Mouse (Mus musculus) CH12.LX (cell line): ENCODE measurements at regions not wholly inside any gene's neighbourhood (a gene's known extent, or its start where the extent isn't known, plus 50 kb on each side); places are given as distances from the start of the nearest gene placed in this dataset.

ENCODE experiments used
- DNase-seq: peaks from one replicate; pipeline ENCODE4 v3.0.0-alpha.2; 2013; ENCODE audit errors: extremely low read depth
- H3K27ac ChIP-seq: 2 replicates; pipeline ENCODE4 v1.5.1; 2012; ENCODE audit warnings: low read depth, mild to moderate bottlenecking, control low read depth, moderate library complexity; ENCODE audit not compliant: insufficient read depth
- H3K27me3 ChIP-seq: replicated peaks from 2 replicates; pipeline ENCODE3; 2012; ENCODE audit warnings: inconsistent platforms
- H3K36me3 ChIP-seq, 2 experiments: replicated peaks in 1 of 2; 2 replicates each; pipeline versions ENCODE3 to v1.6.1; 2012; ENCODE audit warnings: inconsistent platforms in 1 of 2, low read length in 1 of 2, mild to moderate bottlenecking in 1 of 2, mixed read lengths in 1 of 2, moderate library complexity in 1 of 2; ENCODE audit not compliant: control insufficient read depth in 1 of 2, insufficient read depth in 1 of 2
- H3K4me1 ChIP-seq, 2 experiments: 2 replicates each; pipeline ENCODE4 v1.6.1; 2012; ENCODE audit warnings: inconsistent platforms in 1 of 2, moderate library complexity in 1 of 2; ENCODE audit not compliant: insufficient read depth in 2 of 2, control insufficient read depth in 1 of 2
- H3K4me2 ChIP-seq: 2 replicates; pipeline ENCODE4 v1.6.1; 2012; ENCODE audit warnings: low read depth, mild to moderate bottlenecking, control low read depth; ENCODE audit not compliant: poor library complexity, insufficient read depth, severe bottlenecking
- H3K4me3 ChIP-seq, 3 experiments: fragments of 150-350 bp in 1 of 3; sonication (generic) in 1 of 3; replicated peaks in 1 of 3; 2 replicates each; pipeline versions ENCODE3 to v1.5.1; 2011 to 2012; ENCODE audit warnings: low read depth in 2 of 3, low read length in 2 of 3, mild to moderate bottlenecking in 2 of 3, moderate library complexity in 2 of 3, control low read depth in 1 of 3, improper control_type of control experiment in 1 of 3, inconsistent platforms in 1 of 3, mixed read lengths in 1 of 3; ENCODE audit not compliant: poor library complexity in 1 of 3
- H3K79me2 ChIP-seq: replicated peaks from 2 replicates; pipeline ENCODE4 v1.6.1; 2012; ENCODE audit warnings: mild to moderate bottlenecking, moderate library complexity; ENCODE audit not compliant: control insufficient read depth, poor library complexity, insufficient read depth, severe bottlenecking; ENCODE audit errors: extremely low read depth
- H3K9ac ChIP-seq: 2 replicates; pipeline ENCODE4 v1.6.1; 2012; ENCODE audit warnings: low read depth, mild to moderate bottlenecking, control low read depth, moderate library complexity; ENCODE audit not compliant: insufficient read depth
- H3K9me3 ChIP-seq: replicated peaks from 2 replicates; pipeline ENCODE3; 2012; ENCODE audit warnings: low read length, inconsistent platforms, mixed read lengths
- BHLHE40 ChIP-seq: IDR thresholded peaks from 2 replicates; pipeline ENCODE4 v1.6.1; 2011; ENCODE audit warnings: mild to moderate bottlenecking, low read depth, low read length, improper control_type of control experiment
- CTCF ChIP-seq, 2 experiments: IDR thresholded peaks in 1 of 2; conservative IDR thresholded peaks in 1 of 2; 2 replicates each; pipeline ENCODE4 v1.5.1; 2011 to 2012; ENCODE audit warnings: low read depth in 2 of 2, low read length in 2 of 2, improper control_type of control experiment in 1 of 2, inconsistent platforms in 1 of 2, mild to moderate bottlenecking in 1 of 2, moderate library complexity in 1 of 2
- E2F4 ChIP-seq: IDR thresholded peaks from 2 replicates; pipeline ENCODE4 v1.6.1; 2011; ENCODE audit warnings: low read depth, low read length, improper control_type of control experiment; ENCODE audit not compliant: insufficient replicate concordance
- ELF1 ChIP-seq: IDR thresholded peaks from 2 replicates; pipeline ENCODE4 v1.6.1; 2014; ENCODE audit warnings: low read depth, mild to moderate bottlenecking, inconsistent platforms, low read length, improper control_type of control experiment
- ETS1 ChIP-seq: conservative IDR thresholded peaks from 2 replicates; pipeline ENCODE4 v1.6.1; 2012; ENCODE audit warnings: low read depth, mild to moderate bottlenecking, inconsistent platforms, low read length, improper control_type of control experiment, moderate library complexity
- JUN ChIP-seq: IDR thresholded peaks from 2 replicates; pipeline ENCODE4 v1.6.1; 2011; ENCODE audit warnings: low read depth, mild to moderate bottlenecking, low read length, improper control_type of control experiment, moderate library complexity; ENCODE audit not compliant: insufficient read depth
- KAT2A ChIP-seq: IDR thresholded peaks from 2 replicates; pipeline ENCODE4 v1.6.1; 2012; ENCODE audit warnings: low read length, improper control_type of control experiment, inconsistent platforms; ENCODE audit not compliant: insufficient replicate concordance
- MAFK ChIP-seq: IDR thresholded peaks from 2 replicates; pipeline ENCODE4 v1.6.1; 2011; ENCODE audit warnings: low read length, improper control_type of control experiment; ENCODE audit not compliant: insufficient replicate concordance
- MEF2A ChIP-seq: IDR thresholded peaks from 2 replicates; pipeline ENCODE4 v1.6.1; 2014; ENCODE audit warnings: low read depth, mild to moderate bottlenecking, inconsistent platforms, low read length, improper control_type of control experiment, borderline replicate concordance
- MXI1 ChIP-seq: IDR thresholded peaks from 2 replicates; pipeline ENCODE4 v1.6.1; 2011; ENCODE audit warnings: mild to moderate bottlenecking, low read depth, low read length, improper control_type of control experiment
- MYC ChIP-seq: IDR thresholded peaks from 2 replicates; pipeline ENCODE4 v1.6.1; 2011; ENCODE audit warnings: low read depth, mild to moderate bottlenecking, improper control_type of control experiment, low read length
- NELFE ChIP-seq: IDR thresholded peaks from 2 replicates; pipeline ENCODE4 v1.6.1; 2011; ENCODE audit warnings: low read depth, low read length, improper control_type of control experiment
- NRF1 ChIP-seq: IDR thresholded peaks from 2 replicates; pipeline ENCODE4 v1.6.1; 2014; ENCODE audit warnings: low read depth, mild to moderate bottlenecking, inconsistent platforms, low read length, improper control_type of control experiment, moderate library complexity
- POLR2A ChIP-seq: IDR thresholded peaks from 2 replicates; pipeline ENCODE4 v1.6.1; 2011; ENCODE audit warnings: low read depth, mild to moderate bottlenecking, improper control_type of control experiment, low read length
- RAD21 ChIP-seq: IDR thresholded peaks from 2 replicates; pipeline ENCODE4 v1.6.1; 2011; ENCODE audit warnings: low read depth, mild to moderate bottlenecking, low read length, improper control_type of control experiment, moderate library complexity
- SMC3 ChIP-seq: IDR thresholded peaks from 2 replicates; pipeline ENCODE4 v1.6.1; 2011; ENCODE audit warnings: low read depth, low read length, improper control_type of control experiment
- TCF12 ChIP-seq: IDR thresholded peaks from 2 replicates; pipeline ENCODE4 v1.6.1; 2014; ENCODE audit warnings: low read depth, mild to moderate bottlenecking, inconsistent platforms, low read length, improper control_type of control experiment
- UBTF ChIP-seq: IDR thresholded peaks from 2 replicates; pipeline ENCODE4 v1.6.1; 2012; ENCODE audit warnings: low read depth, mild to moderate bottlenecking, inconsistent platforms, low read length, improper control_type of control experiment, moderate library complexity
- ZC3H11A ChIP-seq: IDR thresholded peaks from 2 replicates; pipeline ENCODE4 v1.6.1; 2012; ENCODE audit warnings: low read depth, mild to moderate bottlenecking, inconsistent platforms, low read length, improper control_type of control experiment
- ZKSCAN1 ChIP-seq: IDR thresholded peaks from 2 replicates; pipeline ENCODE4 v1.6.1; 2012; ENCODE audit warnings: low read depth, inconsistent platforms, low read length, improper control_type of control experiment, borderline replicate concordance
- dilution Hi-C: fragments of 300-500 bp; cut with MboI; formaldehyde crosslinking; loops from 2 replicates; pipeline ENCODE4 v1.14.3; 2020; ENCODE audit warnings: low sequenced_read_pairs; ENCODE audit not compliant: extremely low pct_unique_long_range_greater_than_20kb, extremely low pct_ligation_motif_present
- in situ Hi-C: fragments of 300-500 bp; cut with MboI; formaldehyde crosslinking; loops from 3 replicates; pipeline ENCODE4 v1.14.3; 2019; ENCODE audit warnings: low sequenced_read_pairs, low pct_ligation_motif_present, low pct_unique_long_range_greater_than_20kb, mixed read lengths

GRCm38 (mm10) chr17:66246031-66246534 lies 122.8 kb downstream of the Ddx11 start:
- TF ChIP-seq E2F4 (no peak), KAT2A (no peak), ZKSCAN1 (no peak), MYC (no peak), MXI1 (no peak), NRF1 (no peak), MAFK (no peak), CTCF (conservative IDR thresholded peaks at IDR 0.05 in 1 of 2, IDR thresholded peaks at IDR 0.05 in 1 of 2; ENCODE audit: low read depth in 2 of 2, low read length in 2 of 2) (no peak), MEF2A (no peak)
- Histone ChIP-seq H3K27me3 (no peaks in the 10 kb centered on the region), H3K79me2 (no peaks in the 10 kb centered on the region), H3K36me3 (no peaks in the 10 kb centered on the region), H3K9ac (no peak overlapping the region), H3K4me2 (no peak overlapping the region), H3K9me3 (peaks cover 13% of the 10 kb centered on the region), H3K27ac (no peak overlapping the region), H3K4me1 (no peaks in the 10 kb centered on the region), H3K4me3 (no peak overlapping the region)
- in situ Hi-C loops (no loop called here), dilution Hi-C loops (no loop called here)
- no peak for DNase-seq

- Histone ChIP-seq H3K9ac (no peak overlapping the region), H3K36me3 (no peaks in the 10 kb centered on the region), H3K79me2 (no peaks in the 10 kb centered on the region), H3K4me1 (no peaks in the 10 kb centered on the region), H3K27ac (no peak overlapping the region), H3K4me3 (no peak overlapping the region), H3K9me3 (peaks cover 2% of the 10 kb centered on the region), H3K4me2 (no peak overlapping the region), H3K27me3 (no peaks in the 10 kb centered on the region)
- in situ Hi-C loops = no loop called here
- TF ChIP-seq BHLHE40 = no peak
- no peak for TF ChIP-seq UBTF
- TF ChIP-seq POLR2A = no peak
- TF ChIP-seq ZC3H11A = no peak
- TF ChIP-seq SMC3 = no peak
- no peak for TF ChIP-seq ETS1
- no peak for TF ChIP-seq TCF12
- no peak for TF ChIP-seq NELFE
- TF ChIP-seq CTCF (conservative IDR thresholded peaks at IDR 0.05 in 1 of 2, IDR thresholded peaks at IDR 0.05 in 1 of 2; ENCODE audit: low read depth in 2 of 2, low read length in 2 of 2) = no peak
- TF ChIP-seq MXI1 = no peak
- TF ChIP-seq ELF1 = no peak
- TF ChIP-seq MEF2A = no peak
- TF ChIP-seq RAD21 = no peak
- TF ChIP-seq JUN = no peak
- no peak for TF ChIP-seq ZKSCAN1
- dilution Hi-C loops = no loop called here
- no peak for DNase-seq
Observed at GRCm38 (mm10) chr17:66251495-66251894, 128.2 kb downstream of the Ddx11 start.
